Mouse (Mus musculus): ENCODE measurements around the gene Sumf1.

The Sumf1 gene

DNA sequence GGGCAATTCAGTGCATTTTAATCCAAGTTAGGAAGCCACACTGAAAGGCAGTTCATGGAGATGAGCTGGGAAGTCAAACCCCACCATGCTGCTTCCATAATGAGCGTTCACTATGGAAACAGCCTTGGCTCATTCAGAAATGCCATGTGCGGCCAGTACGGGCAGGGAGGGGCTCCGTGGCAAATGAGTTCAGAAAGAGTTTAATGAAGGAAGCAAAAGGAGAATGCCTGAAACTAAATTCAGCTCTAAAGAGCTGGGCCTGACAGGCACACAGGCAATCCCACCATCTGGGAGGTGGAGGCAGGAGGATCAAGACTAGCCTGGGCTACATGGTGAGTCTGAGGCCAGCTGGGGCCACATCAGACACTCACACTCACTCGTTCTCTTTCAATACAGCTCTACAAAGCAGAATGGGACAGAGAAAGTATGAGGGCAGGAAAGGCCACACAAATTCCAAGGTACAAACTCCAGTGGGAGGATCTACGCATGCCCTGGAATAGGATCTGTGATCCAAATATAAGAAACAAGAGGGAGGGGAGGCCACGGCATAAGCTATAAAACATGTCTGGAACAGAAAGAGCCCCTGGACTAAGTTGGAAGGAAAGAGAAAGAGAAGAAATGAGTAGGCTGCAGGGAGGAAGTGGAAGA is 39.3 kb downstream of the Sumf1 start:
- DNase-seq = peak; percentile 44 to 62

DNA sequence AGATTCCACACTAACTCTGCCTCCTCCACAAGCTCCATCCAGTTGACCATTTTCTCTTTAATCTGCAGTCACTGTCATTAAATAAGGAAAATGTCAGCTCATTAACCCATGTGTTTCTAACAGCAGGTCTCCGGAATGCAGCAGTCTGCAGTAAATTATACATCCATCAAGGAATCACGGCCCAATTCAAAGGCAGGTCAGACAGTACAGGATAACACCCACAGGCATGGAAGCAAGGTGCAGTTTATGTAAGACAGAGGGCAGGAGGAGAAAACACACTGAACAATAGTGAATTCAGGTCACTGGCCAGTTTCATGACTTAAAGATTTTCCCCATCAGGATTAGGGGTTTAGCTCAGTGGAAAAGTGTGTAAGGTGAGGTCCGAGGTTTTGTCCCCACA is 40.1 kb downstream of the Sumf1 start:
- DNase-seq = no peak

DNA sequence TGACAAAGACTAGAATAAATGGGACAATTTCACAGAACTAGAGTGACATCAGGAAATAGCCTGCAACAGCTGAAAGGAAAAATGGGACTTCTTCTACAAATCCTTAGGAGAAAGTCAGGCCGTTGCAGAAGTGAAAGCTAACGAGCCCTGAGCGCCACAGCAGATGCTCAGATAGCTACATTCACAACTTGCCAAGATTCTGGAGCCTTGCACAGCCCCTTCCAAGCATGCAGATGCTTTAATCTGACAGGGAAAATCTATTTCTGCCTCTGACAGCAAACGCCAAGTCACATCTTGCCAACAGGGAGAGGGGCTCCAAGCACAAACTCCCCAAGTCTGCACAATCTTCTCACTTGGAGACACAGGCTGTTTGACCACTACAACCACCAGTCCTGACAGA is 42.6 kb downstream of the Sumf1 start:
- DNase-seq = peak; percentile 41 to 61

DNA sequence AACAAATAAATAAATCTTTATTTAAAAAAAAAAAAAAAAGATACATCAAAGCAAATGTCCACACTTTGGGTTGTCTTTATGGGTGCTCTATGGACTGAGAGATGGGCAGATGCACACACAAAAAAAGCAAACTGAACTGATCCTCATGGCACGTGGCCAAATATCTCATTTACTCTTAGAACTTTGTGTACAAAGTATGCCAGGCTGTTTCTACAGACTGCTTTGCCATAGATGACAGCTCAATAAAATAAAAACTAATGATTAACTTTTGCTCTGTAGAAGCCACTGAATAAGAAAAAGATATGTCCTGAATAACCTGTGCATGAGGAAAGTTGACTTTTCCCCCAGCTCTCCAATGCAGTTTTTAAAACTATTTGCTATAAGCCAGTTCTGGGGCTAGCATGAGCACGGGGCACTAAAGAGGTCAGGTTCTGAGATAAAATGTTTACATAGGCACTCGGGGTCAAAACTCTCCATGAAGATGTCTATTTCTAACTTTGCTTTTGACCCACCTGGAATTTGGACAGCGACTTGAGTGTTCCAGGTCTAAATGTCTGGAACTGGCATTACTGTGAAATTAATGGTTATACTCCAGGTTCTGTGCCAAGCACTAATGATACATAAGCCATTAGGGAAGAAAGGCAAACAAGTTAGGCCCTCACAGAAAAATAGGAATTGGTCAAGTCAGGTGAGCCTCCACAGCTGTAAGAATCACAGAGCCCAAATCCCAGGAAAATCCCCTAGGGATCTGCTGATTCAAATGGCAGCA is 44.5 kb downstream of the Sumf1 start:
- DNase-seq = no peak

DNA sequence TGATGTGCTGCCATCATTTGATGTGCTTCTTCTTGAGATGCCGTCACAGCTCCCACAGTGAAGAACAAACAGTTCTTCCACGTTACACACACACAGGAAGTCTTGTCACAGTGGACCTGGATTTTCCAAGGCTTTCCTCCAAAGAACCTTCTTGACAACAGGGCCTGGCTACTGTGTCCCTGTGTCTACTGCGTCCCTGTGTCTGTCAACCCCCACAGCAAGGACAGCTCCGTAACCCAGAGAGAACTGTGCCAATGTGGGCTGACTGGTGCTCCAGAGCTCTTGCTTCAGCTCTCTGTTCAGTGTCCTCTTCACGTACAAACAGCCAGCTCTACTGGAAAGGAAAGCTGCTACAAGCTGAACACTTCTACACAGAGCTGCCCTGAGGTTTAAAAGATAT is 48.4 kb downstream of the Sumf1 start:
- no peak for DNase-seq

DNA sequence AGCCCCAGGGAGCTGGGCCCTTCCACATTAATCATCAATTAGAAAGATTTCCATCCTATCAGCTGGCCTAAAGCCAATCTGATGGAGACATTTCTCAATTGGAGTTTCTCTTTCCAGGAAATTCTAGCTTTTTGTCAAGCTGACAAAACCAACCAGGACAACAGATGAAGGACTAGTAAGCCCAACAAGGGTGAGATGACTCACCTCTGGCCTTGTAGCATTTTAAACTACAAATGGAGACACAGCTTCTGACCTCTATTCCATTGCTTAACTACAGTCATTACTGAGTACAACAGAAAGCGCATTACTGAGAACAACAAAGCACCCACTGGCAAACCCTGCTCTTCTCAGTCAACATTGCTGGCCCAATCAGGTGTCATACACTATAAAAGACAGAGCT is 49.1 kb downstream of the Sumf1 start:
- DNase-seq = no peak

DNA sequence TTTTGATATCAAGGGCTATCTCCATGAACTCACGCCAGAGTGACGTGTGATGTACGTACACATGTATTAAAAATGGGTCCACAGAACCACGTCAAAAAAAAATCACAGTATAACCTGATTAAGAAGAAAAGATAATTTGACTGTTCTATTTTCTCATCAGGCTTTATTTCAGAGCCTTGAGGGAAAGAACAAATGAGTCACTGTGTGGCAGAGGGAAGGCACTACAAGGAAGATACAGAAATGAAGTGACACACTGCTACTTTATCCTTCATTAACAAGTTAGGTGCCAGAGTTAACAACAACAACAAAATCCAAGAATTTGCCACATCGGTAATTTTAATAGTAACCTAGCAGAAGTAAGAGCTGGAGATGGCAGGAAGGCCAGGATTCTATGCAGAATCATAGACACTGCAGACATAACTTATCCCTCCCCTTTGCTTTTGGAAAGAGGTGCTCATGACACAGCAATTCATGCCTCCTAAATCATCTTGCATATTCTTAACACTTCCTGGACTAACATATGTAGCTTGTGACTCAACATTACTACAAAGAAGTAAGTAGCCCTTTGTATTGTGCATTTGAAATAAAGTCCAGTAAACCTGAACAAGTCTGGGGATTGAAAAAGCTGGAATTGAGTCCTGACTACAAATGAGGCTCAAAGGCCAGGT is 53.0 kb downstream of the Sumf1 start:
- DNase-seq = no peak

DNA sequence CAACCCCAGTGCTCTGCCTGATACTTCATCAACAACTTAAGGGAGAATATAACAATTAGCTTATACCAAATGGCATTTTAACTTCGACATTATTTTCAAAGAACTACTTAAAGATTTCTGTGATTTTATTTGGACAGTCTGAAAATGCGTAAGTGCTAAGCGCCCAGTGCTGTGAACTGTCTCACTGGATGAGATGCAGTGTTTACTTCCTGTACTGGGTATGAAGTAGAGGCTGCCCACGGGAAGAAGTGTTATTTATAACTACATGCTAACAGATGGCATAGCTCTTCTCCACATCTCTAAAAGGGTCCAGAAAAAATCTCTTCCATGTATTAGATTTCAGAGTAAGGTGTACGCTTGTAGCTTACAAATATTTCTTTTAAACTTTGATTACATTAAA is 54.7 kb downstream of the Sumf1 start:
- no peak for DNase-seq

DNA sequence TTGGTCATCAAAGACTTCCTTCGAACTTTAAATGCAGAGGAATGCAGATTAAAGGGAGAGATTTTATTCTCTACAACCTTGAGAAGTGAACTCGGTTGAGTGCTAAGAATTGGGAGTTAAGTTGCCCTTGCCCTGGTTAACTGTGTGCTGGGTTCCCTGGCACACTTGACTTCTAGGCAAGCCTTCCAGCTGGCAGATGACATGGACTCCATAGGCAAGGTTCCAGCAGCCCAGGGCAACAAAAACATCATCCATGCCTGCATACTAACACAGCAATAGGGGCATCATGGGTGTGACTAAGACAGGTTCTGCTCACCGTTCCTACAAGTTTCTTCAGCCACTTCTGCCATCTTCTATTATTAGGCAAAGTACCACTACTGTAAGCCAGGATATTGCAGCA is 58.8 kb downstream of the Sumf1 start:
- peak; percentile 55 to 66 for DNase-seq

DNA sequence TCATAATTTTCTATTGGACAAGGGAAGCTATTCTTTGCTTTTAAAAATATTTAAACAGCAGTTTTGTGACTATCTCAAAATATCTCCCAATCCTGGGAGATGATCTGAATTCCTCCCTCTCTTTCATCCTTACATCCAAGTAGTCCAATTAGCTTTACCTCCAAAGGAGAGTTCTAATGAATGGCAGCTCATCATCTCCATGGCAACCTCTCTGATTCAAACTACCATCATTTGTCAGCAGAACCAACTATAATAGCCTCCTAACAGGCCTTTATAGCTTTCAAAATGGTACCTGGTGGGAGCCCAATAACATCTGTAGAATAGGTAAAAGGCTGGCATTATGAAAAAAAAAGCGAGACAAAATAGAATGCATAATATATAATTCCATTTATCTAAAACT is 59.9 kb downstream of the Sumf1 start:
- DNase-seq = no peak

DNA sequence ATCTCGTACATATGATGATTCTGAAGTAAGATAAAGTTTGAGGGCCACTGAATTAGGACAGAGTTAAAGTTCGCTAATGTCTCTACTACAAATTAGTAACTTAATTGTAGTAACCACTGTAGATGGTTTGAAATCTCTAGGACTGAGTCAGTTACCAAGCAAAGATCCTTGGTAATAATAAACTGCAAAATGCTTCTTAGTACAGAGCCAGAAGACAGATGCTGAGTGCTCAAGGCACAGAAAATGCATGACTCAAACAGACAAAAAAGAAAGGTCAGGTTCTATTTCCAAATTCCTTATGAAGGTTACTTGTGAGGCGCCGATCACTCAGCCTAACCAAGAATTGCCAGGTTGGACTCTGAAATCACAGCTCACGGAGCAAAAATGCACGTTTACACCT is 67.5 kb downstream of the Sumf1 start:
- DNase-seq = no peak

DNA sequence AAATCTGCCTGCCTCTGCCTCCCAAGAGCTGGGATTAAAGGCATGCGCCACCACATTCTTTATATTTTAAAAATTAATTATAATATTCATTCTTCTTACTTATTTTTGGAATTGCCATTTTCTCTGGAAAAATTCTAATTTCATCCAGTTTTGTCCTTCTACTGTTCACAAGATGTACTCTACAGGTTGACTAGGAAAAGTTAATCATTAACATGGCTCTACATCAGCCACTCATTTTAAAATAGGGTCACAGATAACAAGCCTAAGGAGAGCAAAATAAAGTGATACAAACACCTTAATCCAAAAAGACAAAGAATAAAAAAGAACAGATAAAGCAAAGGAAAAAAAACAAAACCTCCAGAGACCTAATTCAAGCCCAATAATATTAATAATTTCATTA is 70.4 kb downstream of the Sumf1 start:
- DNase-seq = no peak

DNA sequence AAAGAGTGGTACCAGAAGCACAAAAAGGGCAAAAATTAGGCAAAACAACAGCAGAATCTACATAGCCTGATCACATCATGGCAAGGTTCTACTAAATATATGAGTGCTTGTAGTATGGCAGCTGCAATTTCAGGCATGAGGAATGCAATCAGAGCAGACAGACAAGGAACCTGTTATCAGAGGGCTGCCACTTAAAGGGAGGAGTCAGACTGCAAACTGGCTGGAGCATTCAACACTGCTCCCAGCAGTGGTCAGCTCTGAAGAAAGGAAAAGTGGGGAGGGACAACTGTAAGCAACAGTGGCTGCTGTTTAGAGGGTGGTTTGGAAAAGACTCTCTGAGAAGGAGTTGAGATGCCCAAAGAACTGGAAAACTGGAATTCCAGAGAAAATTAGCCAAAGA is 73.7 kb downstream of the Sumf1 start:
- DNase-seq = no peak

DNA sequence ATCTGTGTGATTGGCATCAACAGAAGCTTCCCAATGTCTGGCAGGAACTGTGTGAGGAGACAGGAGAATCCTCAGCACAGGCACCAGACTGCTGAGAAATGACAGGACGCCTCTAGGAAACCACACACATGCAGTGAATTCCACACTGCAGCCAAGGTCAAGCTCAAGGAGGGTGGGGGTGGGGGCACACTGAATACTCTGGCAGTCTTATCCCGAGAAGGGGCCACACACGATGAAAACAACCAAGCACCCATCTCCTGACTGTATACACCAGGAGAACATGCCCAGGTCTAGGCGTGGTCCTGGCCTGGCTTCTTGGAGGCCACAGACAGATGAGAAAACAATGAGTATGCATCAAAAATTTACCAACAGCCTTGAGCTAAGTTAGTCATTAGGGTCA is 75.0 kb downstream of the Sumf1 start:
- peak in 1 of 2 experiments; percentile 6 for DNase-seq

DNA sequence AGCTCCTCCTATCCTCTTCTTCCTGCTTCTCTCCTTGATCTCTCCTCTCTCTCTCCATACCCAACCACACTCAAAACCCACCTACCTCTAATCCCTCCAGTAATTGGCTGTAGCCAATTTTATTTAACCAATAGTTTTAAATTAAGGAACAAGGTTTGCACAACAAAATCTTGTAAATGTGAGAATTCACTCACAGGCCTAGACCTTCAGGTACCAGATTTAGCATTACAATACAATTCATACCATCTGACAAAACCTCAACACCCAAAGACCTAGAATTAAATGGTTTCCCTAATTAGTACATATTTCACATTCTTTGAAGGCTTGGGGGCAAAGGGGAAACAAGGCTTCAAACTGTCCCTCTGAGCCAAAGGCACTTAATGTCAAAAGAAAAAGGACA is 78.0 kb downstream of the Sumf1 start:
- DNase-seq = no peak

DNA sequence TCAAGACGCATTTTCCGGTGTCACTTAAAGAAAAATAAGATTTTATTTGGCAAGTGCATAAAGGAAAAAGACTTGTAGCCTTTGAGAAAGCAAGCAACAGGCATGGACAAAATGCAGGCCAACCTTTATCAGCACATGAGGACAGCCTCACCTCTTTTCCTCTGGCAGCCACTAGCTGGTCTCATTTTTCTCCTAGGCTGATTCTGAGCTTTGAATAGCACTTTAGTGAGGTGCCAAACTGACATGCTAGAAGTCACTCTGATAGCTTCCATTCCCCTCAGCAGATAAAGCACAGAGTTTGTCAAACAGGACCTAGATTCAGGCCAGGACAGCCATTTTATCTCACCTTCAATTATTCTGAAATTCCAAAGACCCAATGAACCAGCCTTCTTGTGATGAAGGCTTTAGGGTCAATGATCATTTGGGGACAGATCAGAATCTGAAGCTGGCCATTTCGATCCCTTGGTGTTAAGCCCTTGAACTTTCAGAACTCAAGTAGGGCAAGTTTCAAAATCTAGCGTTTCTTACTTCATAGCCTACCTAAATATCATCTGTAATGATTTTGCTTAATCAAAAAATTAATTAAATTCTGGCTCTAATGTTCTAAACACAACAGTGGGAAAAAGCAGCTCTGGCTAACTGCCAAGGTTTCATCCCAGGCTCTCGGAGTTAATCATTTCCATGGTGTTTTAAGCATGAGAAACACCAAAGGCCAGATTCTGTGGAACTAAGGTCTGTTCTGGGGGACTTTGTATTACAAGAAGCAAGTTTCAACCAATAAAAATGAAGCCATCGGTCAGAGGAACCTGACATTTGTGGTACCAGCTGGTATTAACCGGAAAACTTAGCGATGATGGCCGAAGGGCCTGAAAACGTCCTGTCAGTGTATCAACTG is 83.2 kb downstream of the Sumf1 start:
- peak; percentile 20 to 30 for DNase-seq

DNA sequence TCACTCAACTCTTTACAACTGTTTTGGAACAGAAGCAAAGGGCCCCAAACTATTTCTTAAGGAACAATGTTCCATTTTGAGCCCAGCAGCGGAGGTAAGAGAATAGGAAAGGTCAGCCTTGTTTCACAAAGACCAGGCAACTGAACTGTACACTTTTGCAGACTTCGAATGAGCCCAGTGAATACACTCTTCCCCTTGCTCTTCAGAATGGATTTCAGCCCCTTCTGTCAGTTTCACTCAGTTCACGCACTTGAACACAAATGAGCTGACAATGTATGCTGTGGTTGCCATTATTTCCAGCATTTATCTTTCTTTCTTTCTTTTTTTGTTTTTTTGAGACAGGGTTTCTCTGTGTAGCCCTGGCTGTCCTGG is 86.5 kb downstream of the Sumf1 start:
- no peak for DNase-seq

DNA sequence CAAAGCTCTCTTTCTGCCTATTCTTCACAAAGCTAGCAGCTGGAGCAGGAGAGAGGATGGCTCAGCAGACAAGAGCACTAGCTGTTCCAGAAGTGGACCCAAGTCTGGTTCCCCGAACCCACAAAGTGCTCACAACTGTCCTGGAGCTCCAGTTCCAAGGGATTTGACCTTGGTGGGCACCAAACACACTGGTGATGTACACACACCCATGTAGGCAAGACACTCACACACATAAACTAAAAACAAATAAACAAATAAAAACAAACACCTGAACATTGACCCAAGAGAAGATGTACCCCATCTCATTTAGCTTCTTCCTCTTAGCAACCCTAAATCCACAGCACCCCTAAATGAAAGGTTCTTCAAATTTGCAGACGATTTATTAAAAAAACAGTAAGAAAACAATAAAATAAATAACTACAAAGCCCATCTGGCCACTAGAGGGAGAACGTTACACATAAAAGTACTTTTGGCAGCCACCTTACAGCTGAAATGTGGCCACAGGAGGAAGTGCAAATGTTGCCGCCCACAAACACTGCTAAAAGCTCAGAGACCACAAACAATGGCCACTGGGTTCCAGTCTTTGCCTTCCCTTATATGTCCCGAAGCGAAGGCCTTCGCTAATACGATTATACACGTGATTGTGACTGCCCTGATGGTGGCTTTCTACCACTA is 87.1 kb downstream of the Sumf1 start:
- peak; percentile 75 to 86 for DNase-seq

DNA sequence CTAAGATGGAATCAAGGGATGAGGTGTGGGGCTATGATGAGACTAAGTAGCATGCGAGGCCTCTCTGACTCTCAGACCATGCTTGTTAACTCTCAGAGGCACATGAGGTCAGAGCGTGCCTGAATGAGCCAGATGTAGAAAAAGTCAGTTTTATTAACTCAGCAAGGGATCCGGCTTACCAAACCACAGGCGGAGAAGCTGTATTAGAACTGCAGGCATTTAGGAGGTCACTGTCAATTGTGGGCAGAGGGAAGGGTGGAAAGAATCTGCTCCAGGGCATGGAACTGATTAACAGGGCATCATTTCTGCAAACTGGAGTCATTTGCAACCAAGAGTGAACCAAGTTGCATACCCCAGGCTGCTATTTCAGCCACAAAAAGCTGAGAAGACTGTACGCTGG is 89.9 kb downstream of the Sumf1 start:
- no peak for DNase-seq

DNA sequence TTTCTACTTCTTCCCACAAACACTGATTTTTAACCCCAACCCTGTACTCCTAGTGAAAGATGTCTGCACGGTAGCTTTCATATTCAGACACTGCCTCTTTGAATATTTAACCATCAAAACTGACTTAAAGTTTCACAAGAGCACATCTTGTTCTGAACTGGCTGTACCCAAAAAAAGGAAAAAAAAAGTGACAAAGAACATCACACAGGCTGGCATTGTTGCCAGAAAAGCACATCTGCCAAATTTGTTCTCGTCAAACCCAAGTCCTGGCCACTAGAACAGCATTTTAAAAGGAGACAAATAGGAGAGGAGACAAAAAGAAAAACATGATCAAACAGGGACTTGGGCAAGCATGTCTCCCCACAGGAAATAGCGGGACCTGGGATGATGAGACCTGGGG is 91.9 kb downstream of the Sumf1 start:
- no peak for DNase-seq

DNA sequence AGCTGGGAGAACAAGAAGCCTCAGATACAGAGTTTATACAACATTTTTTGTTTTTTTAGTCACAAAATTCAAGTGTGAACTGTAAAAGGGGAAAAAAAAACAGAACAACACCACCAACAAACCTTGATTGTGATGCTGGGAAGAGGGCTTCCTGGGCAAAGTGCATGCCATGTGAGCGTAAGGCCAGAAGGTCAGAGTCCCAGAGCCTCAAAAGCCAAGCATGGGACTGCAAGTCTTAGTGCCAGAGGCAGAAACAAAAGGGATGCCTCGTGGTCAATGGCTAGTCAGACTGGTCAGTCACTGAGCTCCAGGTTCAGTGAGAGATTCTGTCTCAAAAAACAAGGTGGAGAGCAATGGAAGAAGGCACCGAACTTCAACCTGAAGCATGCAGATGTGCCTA is 92.7 kb downstream of the Sumf1 start:
- DNase-seq = no peak

DNA sequence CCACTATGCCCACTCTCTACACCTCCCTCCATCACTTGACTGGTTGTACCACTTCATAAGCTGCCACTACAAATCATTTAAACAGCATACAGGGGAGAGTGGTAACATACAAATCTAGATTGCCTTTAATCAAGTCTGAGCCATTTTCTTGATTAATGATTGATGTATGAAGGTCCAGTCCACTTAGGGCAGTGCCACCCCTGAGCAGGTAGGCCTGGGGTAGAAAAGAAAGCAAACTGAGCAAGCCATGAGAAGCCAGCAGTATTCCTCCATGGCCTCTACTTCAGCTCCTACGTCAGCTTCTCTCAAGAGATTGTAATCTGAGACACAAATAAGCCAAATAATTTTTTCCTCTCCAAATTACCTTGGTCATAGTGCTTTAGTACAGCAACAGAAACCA is 94.1 kb downstream of the Sumf1 start:
- DNase-seq = no peak

DNA sequence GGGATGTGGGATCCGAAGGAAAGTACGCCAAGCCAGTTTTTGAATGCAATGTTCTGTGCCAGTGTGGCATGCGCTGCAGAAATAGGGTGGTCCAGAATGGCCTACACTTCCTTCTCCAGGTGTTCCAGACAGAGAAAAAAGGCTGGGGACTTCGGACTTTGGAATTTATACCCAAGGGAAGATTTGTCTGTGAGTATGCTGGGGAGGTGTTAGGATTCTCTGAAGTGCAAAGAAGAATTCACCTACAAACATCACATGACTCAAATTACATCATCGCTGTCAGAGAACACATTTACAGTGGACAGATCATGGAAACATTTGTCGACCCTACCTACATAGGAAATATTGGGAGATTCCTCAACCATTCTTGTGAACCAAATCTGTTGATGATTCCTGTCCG is 109.5 kb downstream of the Sumf1 start:
- no peak for DNase-seq

Measured in cerebellum, postnatal 10 days (tissue).